Mouse (Mus musculus): ENCODE measurements around the gene C530008M17Rik.

Gene C530008M17Rik

DNA sequence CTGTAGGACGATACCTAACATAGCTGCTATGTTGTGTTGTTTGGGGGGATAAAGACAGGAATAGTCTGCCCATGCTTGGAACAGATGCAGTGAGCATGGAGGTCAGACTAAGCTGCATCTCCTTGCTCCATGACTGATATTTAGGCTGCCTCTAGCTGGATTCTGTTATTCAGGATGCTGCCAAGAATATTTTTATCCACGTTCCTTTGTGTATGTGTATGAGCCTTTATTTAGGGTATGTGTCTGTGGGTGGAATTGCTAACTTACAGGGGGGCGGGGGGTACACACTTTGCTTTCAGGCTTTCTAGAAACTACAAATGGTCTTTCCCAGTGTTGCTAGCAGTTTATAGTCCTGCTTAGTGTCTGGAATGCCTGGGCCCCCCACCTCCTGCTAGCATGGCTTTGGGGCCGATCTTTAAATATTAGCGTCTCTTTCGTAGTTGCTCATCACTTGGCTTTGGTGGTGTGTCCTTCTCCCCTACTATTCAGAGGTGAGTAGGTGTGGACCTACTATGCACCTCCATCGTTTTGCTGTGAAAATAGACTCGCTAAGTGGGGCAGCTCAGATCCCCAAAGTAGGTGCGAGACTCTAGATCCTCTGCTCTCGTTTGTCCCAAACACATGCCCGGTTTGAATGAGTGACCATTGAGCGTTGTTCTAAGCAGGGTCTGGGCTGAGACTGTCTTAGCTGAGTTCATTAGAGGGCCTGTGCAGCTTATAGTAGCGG is 45.0 kb downstream of the C530008M17Rik start:
- DNase-seq (ENCODE audit: low spot score in 2 of 2) = peak in 1 of 2 experiments; percentile 27

DNA sequence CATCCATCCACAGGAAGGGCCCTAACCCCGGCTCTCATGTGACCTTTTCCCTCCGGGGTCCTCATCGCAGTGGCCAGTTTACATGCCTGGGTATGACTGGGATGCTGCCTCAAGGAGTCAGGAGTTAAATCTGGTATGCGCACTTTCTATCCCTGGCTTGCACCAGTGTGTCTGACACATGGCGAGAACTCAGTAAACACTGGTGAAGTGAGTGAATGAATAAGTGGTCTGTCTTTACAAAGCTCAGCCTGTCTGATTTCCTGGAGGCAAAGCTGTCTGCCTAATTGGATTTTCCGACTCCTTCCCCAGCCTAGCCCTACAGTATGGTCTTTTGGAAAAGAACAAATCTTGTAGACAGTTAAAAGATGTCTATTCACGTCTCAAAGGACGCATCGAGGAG is 45.8 kb downstream of the C530008M17Rik start:
- DNase-seq (ENCODE audit: low spot score in 2 of 2) = no peak

DNA sequence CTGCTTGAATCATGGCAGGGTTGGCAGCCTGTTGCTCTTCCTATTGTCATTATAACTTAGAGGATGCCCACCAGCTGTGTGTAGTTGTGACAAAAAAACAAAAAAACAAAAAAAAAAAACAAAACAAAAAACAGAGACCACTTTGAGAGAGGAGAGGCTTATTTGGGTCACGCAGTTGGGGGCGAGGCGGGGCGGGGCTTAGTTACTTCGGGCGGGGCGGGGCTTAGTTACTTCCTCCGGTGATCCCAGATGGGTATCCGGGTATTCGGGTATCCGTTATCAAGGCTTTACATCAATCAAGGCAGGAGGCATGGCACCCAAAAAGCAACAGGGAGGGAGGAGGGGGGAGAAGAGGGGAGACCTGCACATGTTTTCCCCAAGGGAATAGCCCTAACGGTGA is 46.3 kb downstream of the C530008M17Rik start:
- no peak for DNase-seq (ENCODE audit: low spot score in 2 of 2)

DNA sequence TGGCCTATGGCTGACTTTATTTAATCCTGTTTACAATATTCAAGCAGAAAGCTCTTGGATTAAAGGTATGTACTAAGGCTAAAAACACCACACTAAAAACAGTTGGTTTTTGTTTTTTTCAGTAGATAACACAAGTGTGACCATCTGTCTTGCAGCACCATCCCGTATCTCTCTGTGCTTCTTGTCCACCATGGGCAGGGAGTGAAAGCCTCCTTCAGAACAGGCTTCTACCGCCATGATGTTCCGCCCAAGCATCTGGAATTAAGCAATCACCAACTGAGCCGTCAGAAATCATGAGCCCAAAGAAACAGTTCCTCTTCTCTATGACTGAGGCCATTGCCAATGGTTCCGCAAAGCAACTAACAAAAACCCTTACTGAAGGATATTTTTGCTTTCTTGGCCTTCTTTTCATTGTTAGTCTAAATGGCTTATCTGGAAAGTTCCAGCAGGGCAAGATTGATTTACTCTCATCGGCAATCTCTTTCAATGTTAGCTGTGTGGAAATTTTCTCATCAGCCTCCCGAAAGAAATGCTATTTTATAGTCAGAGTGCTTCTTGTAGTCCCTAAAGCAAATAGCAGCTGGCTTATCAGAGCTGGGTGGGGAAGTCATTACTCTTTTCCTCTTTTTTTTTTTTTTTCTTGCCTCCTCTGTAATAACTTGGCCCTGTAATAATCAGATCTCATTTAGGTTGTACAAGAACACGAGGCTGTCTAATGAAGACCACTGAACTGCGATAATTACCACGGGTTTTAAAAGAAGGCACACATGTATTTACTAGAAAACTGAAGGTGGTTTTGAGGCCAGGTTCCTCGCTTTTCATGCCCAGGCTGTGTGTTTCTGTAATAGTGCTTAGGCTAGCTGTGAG is 49.2 kb downstream of the C530008M17Rik start:
- DNase-seq (ENCODE audit: low spot score in 2 of 2) = no peak

DNA sequence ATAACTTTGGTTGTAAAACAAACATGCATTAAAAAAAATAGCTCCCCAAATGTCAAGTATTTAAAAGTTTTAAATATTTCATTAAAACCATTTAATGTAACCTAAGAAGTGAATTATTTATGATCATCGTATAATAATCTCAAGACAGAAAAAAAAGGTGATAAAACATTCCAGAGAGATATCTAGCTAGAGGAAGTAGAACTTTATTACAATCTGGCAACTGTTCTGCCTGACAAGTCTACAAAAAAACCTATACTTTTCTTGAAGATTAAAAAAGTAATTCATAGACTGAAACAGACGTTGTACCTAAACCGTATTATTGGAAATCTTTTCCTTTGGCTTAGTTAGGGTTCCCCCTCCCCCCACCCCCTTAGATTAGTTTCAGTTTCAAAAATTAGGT is 50.8 kb downstream of the C530008M17Rik start:
- DNase-seq (ENCODE audit: low spot score in 2 of 2) = no peak

DNA sequence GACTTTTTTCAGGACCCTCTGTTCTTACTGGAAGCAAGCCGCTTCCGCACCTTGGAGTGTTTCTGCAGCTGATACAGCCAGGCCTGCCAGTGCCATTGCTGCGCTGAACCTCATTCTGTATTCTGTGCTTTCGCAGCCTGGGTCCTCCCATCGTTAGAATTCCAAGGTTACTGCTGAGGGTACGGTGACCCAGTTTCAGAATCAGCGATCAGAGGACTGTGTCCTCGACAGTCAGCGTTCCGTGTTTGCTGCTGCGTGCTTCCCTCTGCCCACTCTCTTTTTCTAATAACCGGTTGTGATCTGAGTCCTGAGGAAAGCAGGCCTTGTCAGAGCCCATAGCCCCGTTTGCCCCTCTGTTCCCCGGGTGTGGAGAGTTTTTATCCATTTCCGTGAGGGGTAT is 51.7 kb downstream of the C530008M17Rik start:
- no peak for DNase-seq (ENCODE audit: low spot score in 2 of 2)

GRCm38 (mm10) chr5:76713743-76714142 is 57.4 kb downstream of the C530008M17Rik start:
- DNase-seq (ENCODE audit: low spot score in 2 of 2) = no peak

DNA sequence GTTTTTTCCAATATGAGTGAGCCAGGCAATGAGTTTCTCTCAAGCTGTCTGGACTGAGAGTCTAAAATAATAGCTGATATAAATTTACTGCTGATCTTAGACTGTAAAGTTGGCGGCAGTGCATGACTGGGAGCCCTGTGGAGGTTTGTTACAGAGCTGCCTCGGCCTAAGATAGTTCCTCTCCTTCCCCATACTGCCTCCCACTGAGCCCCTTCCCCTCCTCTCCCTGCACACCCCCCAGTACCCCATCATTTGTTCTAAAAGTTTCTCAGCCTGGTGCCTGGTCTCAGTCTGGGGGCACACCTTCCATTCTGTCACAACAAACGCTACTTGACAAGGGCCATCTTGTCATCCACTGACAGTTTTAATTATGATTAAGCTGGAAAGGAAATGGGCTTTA is 63.6 kb downstream of the C530008M17Rik start:
- DNase-seq (ENCODE audit: low spot score in 2 of 2) = no peak

DNA sequence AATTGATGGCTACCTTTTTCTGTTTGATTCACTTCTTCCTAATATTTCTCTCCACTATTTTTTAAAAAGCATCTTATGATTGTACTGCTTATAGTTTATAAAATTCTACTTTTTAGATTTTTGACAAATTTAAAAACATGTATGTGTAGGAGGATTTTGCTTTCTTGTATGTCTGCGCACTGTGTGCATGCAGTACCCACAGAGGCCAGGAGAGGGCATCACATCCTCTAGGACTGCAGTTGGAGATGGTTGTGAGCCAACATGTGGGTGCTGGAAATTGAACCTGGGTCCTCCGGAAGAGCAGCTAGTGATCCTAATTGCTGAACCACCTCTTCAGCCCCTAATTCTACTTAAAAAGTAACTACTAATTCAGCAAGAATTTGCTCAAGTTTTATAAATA is 68.6 kb downstream of the C530008M17Rik start:
- no peak for DNase-seq (ENCODE audit: low spot score in 2 of 2)

DNA sequence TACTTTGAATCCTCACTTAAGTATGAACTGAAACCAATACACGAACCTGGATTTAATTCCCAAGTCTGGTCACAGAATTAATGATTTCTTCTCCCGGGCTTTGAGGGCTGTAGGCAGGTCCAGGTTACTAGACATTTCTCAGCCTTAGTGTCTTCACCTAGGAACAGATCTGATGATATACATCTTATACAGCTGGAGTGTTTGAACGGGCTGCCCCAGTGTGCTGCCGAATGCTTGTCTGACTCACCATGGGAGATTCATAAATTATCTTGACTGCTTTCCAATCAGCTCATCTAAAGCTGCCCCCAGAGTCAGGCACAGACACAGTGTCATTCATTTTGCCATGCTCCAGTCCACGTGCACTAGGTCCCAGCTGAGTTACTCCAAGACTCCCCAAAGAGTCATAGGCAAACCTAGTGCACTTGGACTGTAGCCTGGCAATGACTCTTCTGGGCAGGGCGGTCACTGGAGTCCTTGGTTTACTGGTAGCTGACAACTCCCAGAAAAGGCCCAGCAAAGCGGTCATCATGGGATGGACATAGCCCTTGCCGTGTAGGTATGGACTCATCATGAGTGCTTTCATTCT is 70.3 kb downstream of the C530008M17Rik start:
- DNase-seq (ENCODE audit: low spot score in 2 of 2) = no peak

GRCm38 (mm10) chr5:76733055-76733641 is 76.8 kb downstream of the C530008M17Rik start:
- no peak for DNase-seq (ENCODE audit: low spot score in 2 of 2)

- no peak for DNase-seq (ENCODE audit: low spot score in 2 of 2)
Measured at GRCm38 (mm10) chr5:76741463-76741862, 85.2 kb downstream of the C530008M17Rik start.

DNA sequence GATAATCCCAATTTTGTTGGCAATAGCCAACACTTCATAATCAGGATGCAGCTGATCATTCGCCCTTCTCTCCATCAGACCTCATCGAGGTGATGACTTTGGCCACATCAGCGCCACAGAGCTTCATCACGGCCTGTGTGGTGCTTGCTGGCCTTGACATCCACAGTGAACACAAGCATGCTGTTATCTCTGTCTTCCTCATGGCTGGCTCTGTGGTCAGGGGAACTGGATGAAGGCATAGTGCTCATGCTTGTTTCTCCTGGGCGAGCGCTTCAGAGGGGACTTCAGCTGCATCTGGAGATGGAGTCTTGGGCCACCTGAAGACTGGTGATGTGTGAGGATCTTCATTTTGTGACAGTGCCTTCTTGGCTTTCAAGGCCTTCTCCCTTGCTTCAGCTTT is 85.8 kb downstream of the C530008M17Rik start:
- no peak for DNase-seq (ENCODE audit: low spot score in 2 of 2)

- no peak for DNase-seq (ENCODE audit: low spot score in 2 of 2)
Measured at GRCm38 (mm10) chr5:76744737-76745209, 88.5 kb downstream of the C530008M17Rik start.

DNA sequence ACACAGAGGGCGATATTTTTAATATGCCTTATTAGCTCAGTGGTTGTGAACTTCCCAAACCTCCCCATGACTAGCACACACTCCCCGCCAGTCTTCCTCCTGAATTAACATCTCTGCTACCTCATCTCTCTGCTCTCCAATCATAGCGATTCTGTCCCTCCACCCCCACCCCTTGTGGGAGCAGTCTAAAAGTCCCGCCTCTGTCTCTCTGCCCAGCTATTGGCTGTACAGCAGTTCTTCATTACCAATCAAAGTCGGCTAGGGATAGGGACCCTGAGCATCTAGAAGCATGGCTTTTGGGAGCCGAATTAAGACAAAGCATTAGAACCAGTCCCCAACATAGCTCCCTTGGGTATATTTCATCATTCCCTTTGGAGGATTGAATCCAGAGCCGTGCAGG is 91.5 kb downstream of the C530008M17Rik start:
- DNase-seq (ENCODE audit: low spot score in 2 of 2) = peak in 1 of 2 experiments; percentile 37

DNA sequence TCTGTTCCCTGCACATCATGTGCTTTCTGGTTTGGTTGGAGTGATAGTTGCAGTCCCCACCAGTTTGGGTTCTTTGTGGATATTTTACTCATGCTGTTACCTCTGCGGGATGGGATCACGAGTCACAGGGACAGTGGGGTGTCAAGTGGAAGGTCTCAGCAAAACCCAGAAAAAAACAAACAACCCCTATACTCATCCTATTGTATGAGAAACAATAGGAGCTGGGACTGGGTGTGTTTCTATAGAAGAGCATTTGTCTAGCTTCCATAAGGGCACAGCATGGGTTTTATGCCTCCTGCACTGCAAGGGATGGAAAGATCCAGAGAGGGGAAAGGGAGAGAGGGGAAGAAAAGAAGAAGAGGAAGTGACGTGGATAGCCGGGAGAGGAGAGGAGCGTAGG is 96.0 kb downstream of the C530008M17Rik start:
- no peak for DNase-seq (ENCODE audit: low spot score in 2 of 2)

DNA sequence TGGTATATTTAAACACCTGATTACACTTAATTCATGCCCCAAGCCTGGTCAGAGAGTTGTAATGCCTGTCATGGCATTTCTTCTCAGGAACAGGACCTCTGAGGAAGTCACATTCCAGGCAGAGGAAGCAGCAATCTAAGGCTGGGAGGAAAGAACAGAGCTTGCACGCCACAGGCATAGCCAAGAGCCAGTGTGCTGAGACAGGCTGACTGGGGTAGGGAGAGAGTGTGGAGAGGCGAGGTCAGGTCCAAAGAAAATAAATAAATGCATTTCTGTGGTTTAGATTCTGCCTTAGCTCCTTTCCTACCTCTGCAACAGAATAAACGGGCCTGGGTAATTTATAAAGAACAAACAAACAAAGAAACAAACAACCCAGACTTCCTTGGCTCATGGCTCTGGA is 104.0 kb downstream of the C530008M17Rik start:
- DNase-seq (ENCODE audit: low spot score in 2 of 2) = no peak

GRCm38 (mm10) chr5:76762030-76762698 is 105.9 kb downstream of the C530008M17Rik start:
- DNase-seq (ENCODE audit: low spot score in 2 of 2) = no peak

DNA sequence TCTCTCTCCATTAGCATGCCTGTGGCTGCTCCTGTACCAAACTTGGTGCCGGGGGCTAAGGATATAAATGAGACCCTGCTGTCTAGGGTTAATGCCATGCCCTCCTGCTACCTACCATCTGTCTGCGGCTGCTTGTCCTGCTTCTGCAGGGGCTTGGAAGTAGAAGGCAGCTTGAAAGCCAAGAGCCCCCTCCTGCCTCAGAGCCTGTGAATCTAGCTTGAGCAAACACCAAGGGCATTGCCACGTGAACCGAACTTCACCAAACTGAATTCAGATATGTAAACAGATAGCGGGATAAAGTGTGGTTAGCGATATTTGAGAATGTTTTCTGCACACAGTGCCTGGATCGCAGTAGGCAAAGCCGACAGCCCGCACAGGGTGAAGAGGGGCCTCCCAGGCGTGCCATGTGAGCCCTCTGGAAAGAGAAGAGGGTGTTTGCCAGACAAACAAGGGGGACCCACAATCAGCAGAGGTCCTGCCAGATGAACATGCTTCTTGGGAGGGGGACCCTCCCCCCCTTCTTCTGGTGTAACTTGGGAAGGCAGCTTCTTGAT is 106.9 kb downstream of the C530008M17Rik start:
- no peak for DNase-seq (ENCODE audit: low spot score in 2 of 2)

DNA sequence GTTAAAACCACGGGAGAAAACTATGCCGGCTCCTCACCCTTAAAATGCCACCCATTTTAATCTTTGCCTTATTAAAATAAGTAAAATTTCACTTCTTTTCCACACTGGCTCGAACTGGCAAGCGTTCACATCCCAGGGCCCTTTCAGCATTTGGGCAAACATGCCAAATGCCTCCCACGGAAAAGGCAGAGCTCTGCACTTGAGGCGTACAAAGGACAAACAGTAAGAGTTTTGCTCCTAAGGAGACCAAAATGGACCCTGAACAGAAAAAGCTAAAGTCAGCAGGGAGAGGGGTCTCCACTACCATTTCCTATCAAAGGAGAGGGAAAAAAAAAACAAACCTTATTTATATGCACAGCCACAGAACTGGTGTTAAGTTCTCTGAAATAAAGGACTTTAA is 107.4 kb downstream of the C530008M17Rik start:
- DNase-seq (ENCODE audit: low spot score in 2 of 2) = no peak

GRCm38 (mm10) chr5:76769014-76769413 is 112.7 kb downstream of the C530008M17Rik start:
- no peak for DNase-seq (ENCODE audit: low spot score in 2 of 2)
